Mouse (Mus musculus) lung, embryonic 15.5 days (tissue): Measurements from ENCODE around the gene Mob1a. TPM values are rescaled to one million over a fixed set of nuclear protein-coding genes. Genes with fewer than 3 reads are reported as not detected.
A peak's percentile ranks its signal among the peaks of the same experiment; 100 is the strongest.

ENCODE experiments used
- ATAC-seq: fragments of 200-750 bp; cut with Nextera tagmentation; 2 replicates; pipeline ENCODE4 v1.8.0; 2017; ENCODE audit warnings: moderate number of reproducible peaks, borderline replicate concordance; ENCODE audit not compliant: low FRiP score, low TSS enrichment; ENCODE audit errors: extremely low read depth
- H3K27ac ChIP-seq: fragments of 300-500 bp; sonication (generic); 2 replicates; pipeline ENCODE4 v1.5.1; 2015; ENCODE audit warnings: moderate library complexity, mild to moderate bottlenecking, inconsistent platforms
- H3K27me3 ChIP-seq: fragments of 300-500 bp; sonication (generic); 2 replicates; pipeline ENCODE4 v1.6.1; 2015; ENCODE audit warnings: inconsistent platforms
- H3K36me3 ChIP-seq: fragments of 300-500 bp; sonication (generic); 2 replicates; pipeline ENCODE4 v1.6.1; 2015; ENCODE audit warnings: inconsistent platforms
- H3K4me1 ChIP-seq: fragments of 300-500 bp; sonication (generic); 2 replicates; pipeline ENCODE4 v1.6.1; 2015; ENCODE audit warnings: inconsistent platforms
- H3K4me2 ChIP-seq: fragments of 300-500 bp; sonication (generic); 2 replicates; pipeline ENCODE4 v1.6.1; 2015; ENCODE audit warnings: inconsistent platforms, mild to moderate bottlenecking, moderate library complexity
- H3K4me3 ChIP-seq: fragments of 300-500 bp; sonication (generic); 2 replicates; pipeline ENCODE4 v1.5.1; 2015; ENCODE audit warnings: mild to moderate bottlenecking, inconsistent platforms
- H3K9ac ChIP-seq: fragments of 300-500 bp; sonication (generic); 2 replicates; pipeline ENCODE4 v1.6.1; 2015; ENCODE audit warnings: inconsistent platforms
- H3K9me3 ChIP-seq: fragments of 300-500 bp; sonication (generic); 2 replicates; pipeline ENCODE4 v1.6.1; 2016; ENCODE audit warnings: inconsistent platforms
- WGBS: fragments of 180-500 bp; shearing (Covaris S2); methylation state at CpG from one replicate; pipeline ENCODE4 v1.1.7; 2015; 5-methylcytosine and 5-hydroxymethylcytosine counted together
- polyA plus RNA-seq: library from polyadenylated mRNA; unstranded; fragments of >200 nt; fragmentation: Nextera tagmentation; extraction: Ambion mirVana; gene quantifications from 2 replicates; pipeline ENCODE4 v1.2.1, GENCODE M21; 2015

Mob1a gene
- 71.8 and 77.0 TPM in 2 replicates for polyA plus RNA-seq

- 1% methylated on average over 64 of the region's 65 CpGs for WGBS
- H3K27ac ChIP-seq: peak within 1 kb of the TSS; percentile 95
- peaks cover 24% of the 10 kb centered on the region for H3K36me3 ChIP-seq
- peaks cover 10% of the 10 kb centered on the region for H3K4me1 ChIP-seq
- H3K9me3 ChIP-seq: no peaks in the 10 kb centered on the region
- ATAC-seq: peak; percentile 98
- H3K4me3 ChIP-seq: peak within 1 kb of the TSS; percentile 88
- peak within 1 kb of the TSS; percentile 86 for H3K9ac ChIP-seq
- no peaks in the 10 kb centered on the region for H3K27me3 ChIP-seq
- peak within 1 kb of the TSS; percentile 78 for H3K4me2 ChIP-seq
Measured at GRCm38 (mm10) chr6:83325525-83326393, at the start of gene Mob1a, which contains the start of gene Mthfd2. Gene Mob1a (plus strand): TSS chr6:83326016. Gene Mthfd2 (minus strand): TSS chr6:83325908.

DNA sequence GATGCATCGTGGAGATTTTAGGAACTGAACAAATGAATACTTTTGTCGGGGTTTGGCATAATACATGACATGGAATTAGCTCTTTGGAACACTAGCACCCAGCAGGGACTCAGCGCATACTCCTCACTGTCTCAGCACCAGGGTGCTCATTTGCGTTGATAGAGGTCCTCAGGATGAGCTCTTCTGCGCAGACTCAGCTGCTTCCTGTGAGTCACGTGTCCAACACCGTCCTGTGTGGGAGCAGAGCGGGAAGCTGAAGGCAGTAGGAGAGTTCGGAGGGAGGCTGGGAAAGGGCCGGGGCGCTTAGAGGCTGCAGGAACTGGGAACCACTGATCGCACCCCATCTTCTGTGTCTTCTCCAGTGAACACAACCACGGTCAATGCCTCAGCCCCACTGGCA lies 48.7 kb upstream of the Mob1a start:
- no peaks in the 10 kb centered on the region for H3K4me1 ChIP-seq
- no peaks in the 10 kb centered on the region; the same call in 1 of the 2 replicates for H3K9me3 ChIP-seq
- H3K36me3 ChIP-seq: no peaks in the 10 kb centered on the region
- WGBS: 61% methylated on average over 13 of the region's 13 CpGs
- H3K9ac ChIP-seq: no peak overlapping the region
- H3K4me2 ChIP-seq: no peak overlapping the region
- no peak overlapping the region for H3K27ac ChIP-seq
- no peak for ATAC-seq
- no peak overlapping the region for H3K4me3 ChIP-seq
- H3K27me3 ChIP-seq: no peaks in the 10 kb centered on the region

DNA sequence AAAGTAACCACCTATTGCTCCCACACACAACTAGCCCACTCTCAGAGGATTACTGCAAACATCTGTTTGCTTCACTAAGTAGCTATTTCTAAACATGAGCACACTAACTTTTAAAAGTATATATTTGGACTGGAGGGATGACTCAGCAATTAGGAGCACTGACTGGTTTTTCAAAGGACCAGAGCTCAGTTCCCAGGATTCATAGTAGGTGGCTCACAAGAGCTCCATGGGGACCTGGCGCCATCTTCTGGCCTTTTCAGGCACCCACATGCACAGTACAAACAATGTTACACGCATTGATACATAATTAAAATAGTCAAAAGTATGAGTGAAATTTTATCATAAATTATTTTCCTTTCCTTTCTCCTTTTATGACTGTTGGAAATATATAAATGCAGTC lies 46.9 kb upstream of the Mob1a start:
- Histone ChIP-seq H3K4me1 (no peaks in the 10 kb centered on the region), H3K4me3 (no peak overlapping the region), H3K9ac (no peak overlapping the region), H3K36me3 (no peaks in the 10 kb centered on the region), H3K4me2 (no peak overlapping the region), H3K27ac (no peak overlapping the region), H3K9me3 (no peaks in the 10 kb centered on the region; the same call in 1 of the 2 replicates), H3K27me3 (no peaks in the 10 kb centered on the region)
- no peak for ATAC-seq
- 16% methylated on average over 2 of the region's 2 CpGs for WGBS

DNA sequence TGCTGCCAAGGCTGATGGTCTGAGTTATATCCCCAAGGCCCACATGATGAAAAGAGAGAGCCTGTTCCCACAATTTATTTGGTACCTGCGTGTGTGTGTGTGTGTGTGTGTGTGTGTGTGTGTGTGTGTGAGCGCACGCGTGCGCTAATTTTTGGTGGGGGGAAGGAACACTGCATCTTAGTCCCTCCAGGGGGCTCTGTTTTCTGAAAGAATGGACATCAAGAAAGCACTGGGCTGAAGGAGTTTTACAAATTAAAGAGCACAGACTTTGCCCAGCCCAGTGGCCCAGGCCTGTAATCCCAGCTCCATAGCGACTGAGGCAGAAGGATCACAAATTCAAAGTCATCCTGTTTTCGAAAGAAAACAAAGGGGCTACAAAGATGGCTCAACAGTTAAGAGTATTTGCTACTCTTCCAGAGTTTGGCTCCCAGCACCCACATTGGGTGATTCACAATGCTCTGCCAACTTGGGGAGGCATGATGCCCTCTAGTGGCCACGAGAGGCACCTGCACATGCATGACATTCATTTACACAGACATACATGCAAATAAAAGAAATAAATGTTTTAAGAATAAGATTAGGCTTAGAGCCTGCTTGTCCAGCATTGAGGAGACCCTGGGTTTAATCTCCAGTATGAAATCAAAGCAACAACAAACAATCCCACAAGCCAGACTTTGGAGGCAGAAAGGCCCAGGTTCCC lies 45.4 kb upstream of the Mob1a start:
- Histone ChIP-seq H3K9me3 (no peaks in the 10 kb centered on the region; the same call in 1 of the 2 replicates), H3K4me3 (no peak overlapping the region), H3K36me3 (no peaks in the 10 kb centered on the region), H3K4me1 (no peaks in the 10 kb centered on the region), H3K27ac (no peak overlapping the region), H3K27me3 (no peaks in the 10 kb centered on the region), H3K4me2 (no peak overlapping the region), H3K9ac (no peak overlapping the region)
- WGBS: 72% methylated on average over 8 of the region's 8 CpGs
- no peak for ATAC-seq

GRCm38 (mm10) chr6:83300447-83301229 lies 25.2 kb upstream of the Mob1a start:
- H3K4me3 ChIP-seq: no peak overlapping the region
- H3K36me3 ChIP-seq: peaks cover 7% of the 10 kb centered on the region
- H3K4me1 ChIP-seq: no peaks in the 10 kb centered on the region
- no peaks in the 10 kb centered on the region for H3K27me3 ChIP-seq
- WGBS: 69% methylated on average over 7 of the region's 7 CpGs
- H3K9ac ChIP-seq: no peak overlapping the region
- ATAC-seq: no peak
- no peak overlapping the region for H3K4me2 ChIP-seq
- H3K9me3 ChIP-seq: no peaks in the 10 kb centered on the region
- H3K27ac ChIP-seq: peak overlapping the region; percentile 45; the same call in 1 of the 2 replicates

- H3K9ac ChIP-seq: no peak overlapping the region
- no peak for ATAC-seq
- H3K4me2 ChIP-seq: no peak overlapping the region
- 62% methylated on average over 2 of the region's 2 CpGs for WGBS
- H3K27me3 ChIP-seq: no peaks in the 10 kb centered on the region
- no peaks in the 10 kb centered on the region for H3K9me3 ChIP-seq
- no peaks in the 10 kb centered on the region for H3K4me1 ChIP-seq
- peak overlapping the region; percentile 45; the same call in 1 of the 2 replicates for H3K27ac ChIP-seq
- H3K36me3 ChIP-seq: peaks cover 13% of the 10 kb centered on the region
- H3K4me3 ChIP-seq: no peak overlapping the region
Measured at GRCm38 (mm10) chr6:83301294-83301693, 24.5 kb upstream of the Mob1a start.

GRCm38 (mm10) chr6:83302264-83302663 lies 23.6 kb upstream of the Mob1a start:
- no peaks in the 10 kb centered on the region for H3K4me1 ChIP-seq
- no peak overlapping the region for H3K4me3 ChIP-seq
- no peak for ATAC-seq
- peaks cover 20% of the 10 kb centered on the region for H3K36me3 ChIP-seq
- 74% methylated on average over 5 of the region's 5 CpGs for WGBS
- H3K27ac ChIP-seq: peak overlapping the region; percentile 20; the same call in 1 of the 2 replicates
- no peak overlapping the region for H3K9ac ChIP-seq
- no peaks in the 10 kb centered on the region for H3K27me3 ChIP-seq
- no peaks in the 10 kb centered on the region for H3K9me3 ChIP-seq
- H3K4me2 ChIP-seq: no peak overlapping the region

DNA sequence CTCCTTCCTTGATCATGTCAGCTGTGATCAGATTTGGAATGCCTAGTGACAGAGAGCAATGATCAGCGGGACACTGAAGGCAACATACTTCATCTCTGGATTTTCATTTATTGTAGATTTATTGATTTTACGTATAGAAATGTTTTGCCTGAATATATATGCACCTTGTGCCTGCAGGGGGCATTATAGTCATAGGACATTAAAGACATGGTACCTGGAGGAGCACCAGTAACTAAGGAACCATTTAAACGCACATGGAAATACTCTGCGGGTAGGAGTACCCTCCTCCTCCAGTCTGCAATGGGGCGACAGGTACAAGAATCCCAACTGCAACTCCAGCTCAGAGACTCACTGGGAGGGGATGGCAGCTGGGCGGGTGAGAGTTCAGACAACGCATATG lies 16.8 kb upstream of the Mob1a start:
- ATAC-seq: no peak
- H3K36me3 ChIP-seq: peaks cover 54% of the 10 kb centered on the region
- no peaks in the 10 kb centered on the region for H3K9me3 ChIP-seq
- no peaks in the 10 kb centered on the region for H3K27me3 ChIP-seq
- H3K27ac ChIP-seq: no peak overlapping the region
- H3K4me1 ChIP-seq: no peaks in the 10 kb centered on the region
- H3K9ac ChIP-seq: no peak overlapping the region
- H3K4me2 ChIP-seq: no peak overlapping the region
- WGBS: 87% methylated on average over 7 of the region's 7 CpGs
- no peak overlapping the region for H3K4me3 ChIP-seq

- peaks cover 11% of the 10 kb centered on the region for H3K4me1 ChIP-seq
- H3K9me3 ChIP-seq: no peaks in the 10 kb centered on the region
- no peak overlapping the region for H3K9ac ChIP-seq
- H3K36me3 ChIP-seq: peaks cover 42% of the 10 kb centered on the region
- 89% methylated on average over 11 of the region's 11 CpGs for WGBS
- ATAC-seq: no peak
- no peaks in the 10 kb centered on the region for H3K27me3 ChIP-seq
- no peak overlapping the region for H3K4me3 ChIP-seq
- H3K4me2 ChIP-seq: no peak overlapping the region
- H3K27ac ChIP-seq: no peak overlapping the region
Measured at GRCm38 (mm10) chr6:83311206-83311605, 14.6 kb upstream of the Mob1a start.

- 73% methylated on average over 7 of the region's 7 CpGs for WGBS
- peaks cover 34% of the 10 kb centered on the region for H3K36me3 ChIP-seq
- no peak overlapping the region for H3K9ac ChIP-seq
- no peak overlapping the region for H3K27ac ChIP-seq
- no peaks in the 10 kb centered on the region for H3K9me3 ChIP-seq
- H3K4me3 ChIP-seq: no peak overlapping the region
- no peak for ATAC-seq
- H3K4me2 ChIP-seq: no peak overlapping the region
- peaks cover 19% of the 10 kb centered on the region for H3K4me1 ChIP-seq
- no peaks in the 10 kb centered on the region for H3K27me3 ChIP-seq
Measured at GRCm38 (mm10) chr6:83312021-83312420, 13.8 kb upstream of the Mob1a start.

DNA sequence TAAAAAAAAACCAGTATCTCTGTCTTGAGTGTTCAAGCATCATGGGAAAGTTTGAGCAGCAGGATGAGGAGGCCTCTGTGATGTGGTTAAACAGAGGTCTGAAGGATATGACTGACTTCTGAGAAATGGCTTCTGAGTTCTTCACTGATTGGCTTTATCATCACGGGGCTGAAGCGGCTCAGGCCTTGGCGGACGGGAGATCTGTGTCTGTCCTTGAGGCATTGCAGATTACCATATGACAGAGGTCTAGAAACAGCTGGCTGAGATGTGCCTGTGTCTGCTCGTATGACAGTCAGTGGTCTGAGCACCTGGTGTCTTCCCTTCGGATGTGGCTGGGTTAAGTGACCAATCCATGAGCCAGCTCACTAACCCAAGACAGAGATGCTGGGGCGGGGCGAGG lies 13.3 kb upstream of the Mob1a start:
- Histone ChIP-seq H3K9me3 (no peaks in the 10 kb centered on the region), H3K27me3 (no peaks in the 10 kb centered on the region), H3K9ac (no peak overlapping the region), H3K27ac (no peak overlapping the region), H3K4me3 (no peak overlapping the region), H3K4me2 (no peak overlapping the region), H3K4me1 (peaks cover 19% of the 10 kb centered on the region), H3K36me3 (peaks cover 34% of the 10 kb centered on the region)
- ATAC-seq: no peak
- 87% methylated on average over 8 of the region's 8 CpGs for WGBS
